Mouse (Mus musculus): ENCODE data around the gene Skida1. TPM values are rescaled to one million over a fixed set of nuclear protein-coding genes. Genes with fewer than 3 reads are reported as not detected.

Gene Skida1
- polyA plus RNA-seq, 1 experiment, result 0.55 TPM

DNA sequence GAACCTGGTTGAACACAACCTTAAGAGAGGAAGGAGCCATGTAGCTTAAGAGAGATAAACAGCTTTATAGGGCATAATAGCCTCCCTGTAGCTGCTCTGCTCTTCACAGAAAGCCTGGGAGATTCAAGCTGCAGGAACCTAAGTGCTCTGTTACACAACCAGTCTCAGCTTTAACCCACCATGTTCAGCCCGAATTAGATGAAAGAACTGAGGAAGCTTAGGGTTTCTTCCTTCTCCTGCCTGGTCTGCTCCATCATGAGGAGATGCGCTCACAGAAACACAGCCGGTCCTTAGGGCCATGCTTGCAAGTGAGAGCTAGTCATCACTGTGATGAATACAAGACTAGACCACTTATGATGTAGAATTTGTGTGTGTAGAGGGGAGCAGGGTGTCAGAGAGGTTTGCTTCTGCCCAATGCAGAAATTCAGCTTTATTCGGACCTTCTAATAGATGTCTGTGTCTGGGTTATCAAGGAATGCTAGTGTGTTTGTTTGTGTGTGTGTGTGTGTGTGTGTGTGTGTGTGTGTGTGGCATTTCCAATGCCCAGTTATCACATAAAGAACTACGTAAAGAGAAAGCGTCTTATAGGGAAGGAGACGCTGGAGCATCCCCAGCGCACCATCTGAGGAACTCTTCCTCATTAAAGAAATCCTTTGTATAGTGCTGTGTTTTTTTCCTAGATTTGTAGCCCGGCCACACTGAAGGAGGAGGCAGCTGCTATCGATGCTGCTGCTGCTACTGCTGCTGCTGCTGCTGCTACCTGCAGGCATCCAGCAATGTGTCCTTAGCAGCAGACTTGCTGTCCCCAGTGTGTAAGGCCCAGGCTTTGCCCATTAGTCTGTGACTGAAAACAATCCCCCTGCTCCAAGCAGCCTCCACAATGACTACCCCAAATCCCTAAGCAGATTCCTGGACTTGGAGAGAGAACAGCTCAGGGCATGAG lies 15.4 kb downstream of the Skida1 start:
- Histone ChIP-seq H3K27me3 (ENCODE audit: control insufficient read depth, insufficient read depth, insufficient read length) (no peaks in the 10 kb centered on the region), H3K36me3 (ENCODE audit: control insufficient read depth, insufficient read depth) (no peaks in the 10 kb centered on the region), H3K4me3 (ENCODE audit: insufficient read depth, poor library complexity, severe bottlenecking) (no peak overlapping the region), H3K79me3 (ENCODE audit: low read depth) (no peaks in the 10 kb centered on the region), H3ac (ENCODE audit: control insufficient read depth, insufficient read length, low read depth) (no peak overlapping the region), H3K79me2 (ENCODE audit: control insufficient read depth, insufficient read depth) (no peaks in the 10 kb centered on the region)
- TF ChIP-seq CTCF (IDR thresholded peaks at IDR 0.05; ENCODE audit: control insufficient read depth, insufficient read depth, insufficient read length), result no peak

DNA sequence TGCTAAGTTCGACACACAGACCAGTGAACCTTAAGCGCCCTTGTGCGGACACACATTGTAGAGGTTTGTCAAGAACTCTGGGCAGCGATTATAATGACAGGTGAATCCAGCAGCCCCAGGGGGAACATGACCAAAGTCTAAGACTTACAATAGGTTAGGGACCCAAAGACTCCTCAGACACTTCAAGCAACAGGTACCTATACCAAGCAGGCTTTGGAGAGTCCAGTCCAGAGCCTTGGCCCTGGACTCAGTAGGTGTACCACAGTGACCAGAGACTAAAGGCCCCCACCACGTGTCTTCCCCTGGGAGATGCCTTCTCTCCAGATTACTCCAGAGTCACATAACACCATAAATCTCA lies 16.3 kb downstream of the Skida1 start:
- no peaks in the 10 kb centered on the region for H3K27me3 ChIP-seq (ENCODE audit: control insufficient read depth, insufficient read depth, insufficient read length)
- H3K36me3 ChIP-seq (ENCODE audit: control insufficient read depth, insufficient read depth), result no peaks in the 10 kb centered on the region
- no peak overlapping the region for H3ac ChIP-seq (ENCODE audit: control insufficient read depth, insufficient read length, low read depth)
- peaks cover 7% of the 10 kb centered on the region for H3K79me2 ChIP-seq (ENCODE audit: control insufficient read depth, insufficient read depth)
- no peak overlapping the region for H3K4me3 ChIP-seq (ENCODE audit: insufficient read depth, poor library complexity, severe bottlenecking)
- H3K79me3 ChIP-seq (ENCODE audit: low read depth), result no peaks in the 10 kb centered on the region
- no peak for TF ChIP-seq CTCF (IDR thresholded peaks at IDR 0.05; ENCODE audit: control insufficient read depth, insufficient read depth, insufficient read length)
- TF ChIP-seq MYOD1 (IDR thresholded peaks at IDR 0.05; ENCODE audit: control insufficient read depth, insufficient read length, low read depth), result no peak
- no peak for TF ChIP-seq MAX (IDR thresholded peaks at IDR 0.05)
- TF ChIP-seq USF1 (IDR thresholded peaks at IDR 0.05; ENCODE audit: low read depth), result no peak
- no peak for TF ChIP-seq FOSL1 (IDR thresholded peaks at IDR 0.05; ENCODE audit: insufficient read depth, low read length, poor library complexity, severe bottlenecking)
- TF ChIP-seq CEBPB (IDR thresholded peaks at IDR 0.05; ENCODE audit: low read depth), result no peak
- no peak for TF ChIP-seq MYOG (IDR thresholded peaks at IDR 0.05; ENCODE audit: control insufficient read depth, extremely low read depth, insufficient read length)

DNA sequence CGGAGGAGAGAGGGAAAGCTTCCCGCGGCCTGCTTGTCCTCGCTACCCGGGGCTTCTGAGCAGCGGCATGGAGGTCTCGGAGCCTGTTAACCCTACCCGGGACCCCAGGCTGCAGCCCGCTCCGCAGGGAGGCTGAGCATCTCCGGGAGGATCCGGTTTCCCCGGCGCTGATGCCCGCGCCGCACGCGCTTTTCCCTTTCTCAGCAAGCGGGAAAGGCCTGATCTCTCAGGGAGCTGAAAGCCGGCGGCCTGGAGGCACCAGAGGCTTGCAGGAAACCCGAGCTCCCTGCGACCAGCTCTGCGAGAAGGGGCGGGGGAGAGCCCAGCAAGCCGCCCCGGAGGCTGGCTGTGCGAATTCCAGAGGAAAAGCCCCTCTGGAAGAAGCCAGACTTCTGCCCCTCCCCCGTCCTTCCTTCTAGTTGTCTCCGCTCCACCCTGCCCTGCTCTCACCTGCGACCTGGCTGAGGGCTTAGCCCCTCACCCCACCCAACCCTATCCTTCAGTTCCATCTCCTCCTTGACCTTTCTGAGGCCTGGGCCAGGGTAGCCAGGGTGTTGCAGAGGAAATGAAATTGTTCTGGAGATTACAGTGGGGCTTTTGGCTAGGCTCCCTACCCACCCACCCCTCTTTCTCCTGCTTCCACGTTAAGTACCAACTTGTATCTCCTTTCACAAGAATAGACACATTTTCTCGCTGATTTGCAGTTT lies 16.9 kb downstream of the Skida1 start:
- TF ChIP-seq CTCF (IDR thresholded peaks at IDR 0.05; ENCODE audit: control insufficient read depth, insufficient read depth, insufficient read length) (no peak), MYOD1 (IDR thresholded peaks at IDR 0.05; ENCODE audit: control insufficient read depth, insufficient read length, low read depth) (no peak), CEBPB (IDR thresholded peaks at IDR 0.05; ENCODE audit: low read depth) (no peak), FOSL1 (IDR thresholded peaks at IDR 0.05; ENCODE audit: insufficient read depth, low read length, poor library complexity, severe bottlenecking) (no peak)
- H3K79me3 ChIP-seq (ENCODE audit: low read depth), result no peaks in the 10 kb centered on the region
- no peak overlapping the region for H3ac ChIP-seq (ENCODE audit: control insufficient read depth, insufficient read length, low read depth)
- peaks cover 7% of the 10 kb centered on the region for H3K79me2 ChIP-seq (ENCODE audit: control insufficient read depth, insufficient read depth)
- no peaks in the 10 kb centered on the region for H3K27me3 ChIP-seq (ENCODE audit: control insufficient read depth, insufficient read depth, insufficient read length)
- no peak overlapping the region for H3K4me3 ChIP-seq (ENCODE audit: insufficient read depth, poor library complexity, severe bottlenecking)
- no peaks in the 10 kb centered on the region for H3K36me3 ChIP-seq (ENCODE audit: control insufficient read depth, insufficient read depth)

DNA sequence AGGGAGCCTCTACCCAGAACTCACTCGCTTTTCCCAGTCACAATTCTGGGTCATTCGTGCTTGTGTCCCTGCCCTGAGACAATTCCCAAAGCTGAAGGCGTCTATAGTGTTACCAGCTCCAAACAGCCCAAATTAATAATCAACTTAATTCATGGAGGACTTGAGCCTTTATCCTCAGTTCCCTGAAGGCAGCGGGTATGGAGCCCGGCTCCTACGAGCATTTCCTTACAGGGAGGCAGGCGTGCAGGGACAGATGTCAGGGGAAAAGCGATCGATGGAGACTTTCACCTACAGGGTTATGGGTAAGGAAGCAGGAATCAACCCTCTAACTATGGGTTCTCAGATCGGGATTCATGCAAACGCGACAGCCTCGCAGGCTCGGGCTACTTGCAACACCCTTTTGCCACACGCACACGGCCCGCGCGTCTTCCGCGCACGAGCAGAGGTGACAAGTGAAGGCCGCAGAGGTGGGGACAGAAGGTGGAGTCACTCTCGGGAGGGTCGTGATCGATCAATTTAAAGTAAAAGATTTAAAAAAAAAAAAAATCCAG lies 17.5 kb downstream of the Skida1 start:
- Histone ChIP-seq H3K36me3 (ENCODE audit: control insufficient read depth, insufficient read depth) (peaks cover under 1% of the 10 kb centered on the region), H3K79me2 (ENCODE audit: control insufficient read depth, insufficient read depth) (peaks cover 7% of the 10 kb centered on the region), H3ac (ENCODE audit: control insufficient read depth, insufficient read length, low read depth) (no peak overlapping the region), H3K79me3 (ENCODE audit: low read depth) (no peaks in the 10 kb centered on the region), H3K27me3 (ENCODE audit: control insufficient read depth, insufficient read depth, insufficient read length) (no peaks in the 10 kb centered on the region), H3K4me3 (ENCODE audit: insufficient read depth, poor library complexity, severe bottlenecking) (no peak overlapping the region)
- TF ChIP-seq USF1 (IDR thresholded peaks at IDR 0.05; ENCODE audit: low read depth), result no peak
- no peak for TF ChIP-seq FOSL1 (IDR thresholded peaks at IDR 0.05; ENCODE audit: insufficient read depth, low read length, poor library complexity, severe bottlenecking)
- no peak for TF ChIP-seq MAX (IDR thresholded peaks at IDR 0.05)
- no peak for TF ChIP-seq MYOD1 (IDR thresholded peaks at IDR 0.05; ENCODE audit: control insufficient read depth, insufficient read length, low read depth)
- TF ChIP-seq CTCF (IDR thresholded peaks at IDR 0.05; ENCODE audit: control insufficient read depth, insufficient read depth, insufficient read length), result no peak
- no peak for TF ChIP-seq CEBPB (IDR thresholded peaks at IDR 0.05; ENCODE audit: low read depth)
- no peak for TF ChIP-seq MYOG (IDR thresholded peaks at IDR 0.05; ENCODE audit: control insufficient read depth, extremely low read depth, insufficient read length)

DNA sequence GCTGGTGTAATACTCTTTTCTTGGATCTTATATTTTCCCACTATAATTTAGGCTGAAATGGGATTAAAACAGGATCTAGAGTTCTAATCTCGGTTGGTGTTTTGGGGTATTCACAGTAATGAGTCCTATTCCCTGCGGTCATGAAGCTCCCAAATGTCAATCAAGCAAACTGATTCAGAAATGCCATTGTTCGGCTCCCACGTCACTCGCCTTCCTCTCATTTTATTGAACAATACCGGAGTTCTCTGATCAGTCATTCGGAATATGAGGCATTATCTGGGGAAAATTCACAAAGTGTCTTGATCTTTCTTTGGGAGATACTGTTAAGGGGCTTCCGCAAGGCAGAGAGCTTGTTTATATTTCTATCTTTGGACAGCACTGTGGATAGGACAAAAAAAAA lies 18.3 kb downstream of the Skida1 start:
- H3K36me3 ChIP-seq (ENCODE audit: control insufficient read depth, insufficient read depth), result peaks cover 9% of the 10 kb centered on the region
- TF ChIP-seq CTCF (IDR thresholded peaks at IDR 0.05; ENCODE audit: control insufficient read depth, insufficient read depth, insufficient read length), result no peak
- TF ChIP-seq FOSL1 (IDR thresholded peaks at IDR 0.05; ENCODE audit: insufficient read depth, low read length, poor library complexity, severe bottlenecking), result no peak
- no peak for TF ChIP-seq MYOG (IDR thresholded peaks at IDR 0.05; ENCODE audit: control insufficient read depth, extremely low read depth, insufficient read length)
- no peak for TF ChIP-seq USF1 (IDR thresholded peaks at IDR 0.05; ENCODE audit: low read depth)
- TF ChIP-seq MAX (IDR thresholded peaks at IDR 0.05), result no peak
- no peak for TF ChIP-seq MYOD1 (IDR thresholded peaks at IDR 0.05; ENCODE audit: control insufficient read depth, insufficient read length, low read depth)
- no peak for TF ChIP-seq CEBPB (IDR thresholded peaks at IDR 0.05; ENCODE audit: low read depth)
- H3K79me2 ChIP-seq (ENCODE audit: control insufficient read depth, insufficient read depth), result peaks cover 7% of the 10 kb centered on the region
- no peak overlapping the region for H3ac ChIP-seq (ENCODE audit: control insufficient read depth, insufficient read length, low read depth)
- H3K4me3 ChIP-seq (ENCODE audit: insufficient read depth, poor library complexity, severe bottlenecking), result no peak overlapping the region
- peaks cover 4% of the 10 kb centered on the region for H3K79me3 ChIP-seq (ENCODE audit: low read depth)
- H3K27me3 ChIP-seq (ENCODE audit: control insufficient read depth, insufficient read depth, insufficient read length), result no peaks in the 10 kb centered on the region

All from C2C12 (cell line).